Mouse (Mus musculus): ENCODE results near the gene Gm20532.

DNA sequence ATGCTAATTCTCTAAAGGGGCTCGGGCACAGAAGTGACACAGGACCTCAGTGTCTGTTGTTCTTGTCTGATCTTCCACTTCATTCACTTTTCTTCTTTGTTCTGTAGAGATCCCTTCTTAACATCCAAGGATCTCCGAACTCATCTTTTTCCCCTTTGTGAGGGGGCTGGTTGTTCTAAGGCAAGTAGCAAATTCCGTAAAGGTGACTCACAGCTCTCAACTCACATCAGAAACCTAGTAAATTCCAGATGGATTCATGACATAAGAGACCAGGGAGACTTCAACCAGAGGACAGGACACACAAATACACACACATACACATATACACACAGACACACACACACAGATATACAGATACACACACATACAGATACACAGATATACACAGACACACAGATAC is 24.1 kb downstream of the Gm20532 start:
- TF ChIP-seq CTCF (IDR thresholded peaks at IDR 0.05; ENCODE audit: extremely low read depth, insufficient read depth, insufficient read length, insufficient replicate concordance) (no peak), POLR2A (IDR thresholded peaks at IDR 0.05; ENCODE audit: low read depth, low read length) (no peak)
